Mouse (Mus musculus): Measurements from ENCODE around the gene St3gal2.

DNA sequence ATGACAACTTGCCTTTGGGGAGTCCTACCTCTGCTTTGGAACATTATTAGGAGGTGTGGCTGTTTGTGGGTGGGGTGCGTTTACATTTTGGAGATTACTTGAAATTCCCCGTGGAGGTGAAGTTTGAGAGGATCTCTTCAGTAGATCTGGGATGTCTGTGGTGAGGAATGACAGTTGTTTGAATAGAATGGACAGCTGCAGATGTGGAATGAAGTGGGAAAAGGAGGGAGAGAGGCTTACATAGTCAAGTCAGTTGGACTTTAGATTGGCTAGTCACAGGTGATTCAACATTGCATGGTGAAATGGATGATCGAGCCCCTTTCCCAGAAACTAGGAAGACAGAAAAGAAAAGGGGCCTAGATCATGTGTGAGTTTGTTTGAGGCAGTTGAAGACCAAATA, 12.7 kb downstream of the St3gal2 start:
- TF ChIP-seq CTCF (IDR thresholded peaks at IDR 0.05; ENCODE audit: insufficient read depth, low read depth, low read length) = no peak
- no peak for TF ChIP-seq POLR2A (IDR thresholded peaks at IDR 0.05; ENCODE audit: insufficient read depth, low read depth, low read length)

All from olfactory bulb, adult 2 months (tissue).